Mouse (Mus musculus) hindbrain, embryonic 10.5 days (tissue): ENCODE data around the gene Oxnad1. TPM values are rescaled to one million over a fixed set of nuclear protein-coding genes. Genes with fewer than 3 reads are reported as not detected.
"Not testable (repeated sequence)": the region's sequence is repeated elsewhere in the genome, so short reads cannot be mapped to it uniquely, and the experiment has no call there.

ENCODE experiments used
- DNase-seq: peaks from one replicate; pipeline ENCODE4 v3.0.0-alpha.2; 2017; ENCODE audit warnings: low spot score
- H3K27ac ChIP-seq: fragments of 300-500 bp; sonication (generic); 2 replicates; pipeline ENCODE4 v1.5.1; 2016; ENCODE audit warnings: mild to moderate bottlenecking, moderate library complexity
- H3K27me3 ChIP-seq: fragments of 300-500 bp; sonication (generic); 2 replicates; pipeline ENCODE4 v1.6.1; 2016; ENCODE audit warnings: mild to moderate bottlenecking; ENCODE audit not compliant: poor library complexity, insufficient read depth, severe bottlenecking
- H3K36me3 ChIP-seq: fragments of 300-500 bp; sonication (generic); 2 replicates; pipeline ENCODE4 v1.6.1; 2016; ENCODE audit warnings: mild to moderate bottlenecking, moderate library complexity
- H3K4me1 ChIP-seq: fragments of 300-500 bp; sonication (generic); replicated peaks from 2 replicates; pipeline ENCODE4 v1.6.1; 2016; ENCODE audit warnings: mild to moderate bottlenecking
- H3K4me3 ChIP-seq: fragments of 300-500 bp; sonication (generic); 2 replicates; pipeline ENCODE4 v1.5.1; 2016; ENCODE audit warnings: mild to moderate bottlenecking, moderate library complexity
- H3K9me3 ChIP-seq: fragments of 300-500 bp; sonication (generic); 2 replicates; pipeline ENCODE4 v1.6.1; 2016; ENCODE audit warnings: mild to moderate bottlenecking, moderate library complexity
- WGBS: fragments of 180-500 bp; shearing (Covaris S2); methylation state at CpG from one replicate; pipeline ENCODE4 v1.1.7; 2016; 5-methylcytosine and 5-hydroxymethylcytosine counted together
- polyA plus RNA-seq: library from polyadenylated mRNA; unstranded; fragments of >200 nt; fragmentation: Nextera tagmentation; extraction: Ambion mirVana; gene quantifications from 2 replicates; pipeline ENCODE4 v1.2.1, GENCODE M21; 2016

The Oxnad1 gene
- polyA plus RNA-seq, 1 experiment from 2014 or later, result 22.2 TPM

- Histone ChIP-seq H3K4me3 (no peak overlapping the region), H3K4me1 (peaks cover 15% of the 10 kb centered on the region), H3K27me3 (no peaks in the 10 kb centered on the region), H3K27ac (peak overlapping the region; percentile 66; the same call in 1 of the 2 replicates), H3K36me3 (no peaks in the 10 kb centered on the region), H3K9me3 (no peaks in the 10 kb centered on the region)
- DNase-seq, result no peak
- 74% methylated on average over 8 of the region's 8 CpGs for WGBS
Observed at GRCm38 (mm10) chr14:32073211-32073685, 11.9 kb upstream of the Oxnad1 start.

- H3K4me1 ChIP-seq, result peaks cover 15% of the 10 kb centered on the region
- peak overlapping the region; percentile 66; the same call in 1 of the 2 replicates for H3K27ac ChIP-seq
- H3K9me3 ChIP-seq, result no peaks in the 10 kb centered on the region
- peak; percentile 15 for DNase-seq
- 66% methylated on average over 7 of the region's 7 CpGs for WGBS
- H3K36me3 ChIP-seq, result no peaks in the 10 kb centered on the region
- no peak overlapping the region for H3K4me3 ChIP-seq
- no peaks in the 10 kb centered on the region for H3K27me3 ChIP-seq
Observed at GRCm38 (mm10) chr14:32073901-32074300, 11.3 kb upstream of the Oxnad1 start.

GRCm38 (mm10) chr14:32076896-32077575 is 8.1 kb upstream of the Oxnad1 start:
- Histone ChIP-seq H3K4me3 (no peak overlapping the region), H3K4me1 (peaks cover 15% of the 10 kb centered on the region), H3K27me3 (no peaks in the 10 kb centered on the region), H3K9me3 (no peaks in the 10 kb centered on the region), H3K27ac (no peak overlapping the region), H3K36me3 (peaks cover 21% of the 10 kb centered on the region)
- DNase-seq, result peak; percentile 76
- WGBS, result 43% methylated on average over 8 of the region's 8 CpGs

GRCm38 (mm10) chr14:32081026-32081425 is 4.1 kb upstream of the Oxnad1 start:
- Histone ChIP-seq H3K36me3 (peaks cover 33% of the 10 kb centered on the region), H3K9me3 (no peaks in the 10 kb centered on the region), H3K4me3 (no peak overlapping the region), H3K27ac (no peak overlapping the region), H3K4me1 (peaks cover 11% of the 10 kb centered on the region), H3K27me3 (no peaks in the 10 kb centered on the region)
- DNase-seq, result no peak
- WGBS, result 86% methylated on average over 10 of the region's 10 CpGs

GRCm38 (mm10) chr14:32082891-32083290 is 2.3 kb upstream of the Oxnad1 start:
- Histone ChIP-seq H3K27me3 (no peaks in the 10 kb centered on the region), H3K27ac (no peak overlapping the region), H3K36me3 (peaks cover 33% of the 10 kb centered on the region), H3K4me1 (peaks cover 23% of the 10 kb centered on the region), H3K9me3 (no peaks in the 10 kb centered on the region), H3K4me3 (no peak overlapping the region)
- WGBS, result 92% methylated on average over 6 of the region's 6 CpGs
- DNase-seq, result no peak

- Histone ChIP-seq H3K4me3 (no peak overlapping the region), H3K27me3 (no peaks in the 10 kb centered on the region), H3K27ac (no peak overlapping the region), H3K36me3 (peaks cover 33% of the 10 kb centered on the region), H3K9me3 (no peaks in the 10 kb centered on the region), H3K4me1 (peaks cover 23% of the 10 kb centered on the region)
- DNase-seq, result no peak
- WGBS, result 93% methylated on average over 2 of the region's 2 CpGs
Observed at GRCm38 (mm10) chr14:32083466-32083865, 1.7 kb upstream of the Oxnad1 start.

GRCm38 (mm10) chr14:32085486-32086201 is 470 bp downstream of the Oxnad1 start, which contains the start of gene Dph3:
Gene Dph3 (minus strand): TSS chr14:32085729.
- DNase-seq, result peak; percentile 99
- no peaks in the 10 kb centered on the region for H3K9me3 ChIP-seq

GRCm38 (mm10) chr14:32086226-32086625 is 1.1 kb downstream of the Oxnad1 start:
- 42% methylated on average over 8 of the region's 8 CpGs for WGBS
- peak overlapping the region; percentile 91 for H3K27ac ChIP-seq
- no peak for DNase-seq
- peak overlapping the region; percentile 71 for H3K4me3 ChIP-seq
- peaks cover 23% of the 10 kb centered on the region for H3K4me1 ChIP-seq
- H3K27me3 ChIP-seq, result no peaks in the 10 kb centered on the region
- H3K9me3 ChIP-seq, result no peaks in the 10 kb centered on the region
- peaks cover 20% of the 10 kb centered on the region for H3K36me3 ChIP-seq

More at GRCm38 (mm10) chr14:32085486-32086201, 470 bp downstream of the Oxnad1 start, which contains the start of gene Dph3:
- H3K4me1 ChIP-seq, result peaks cover 23% of the 10 kb centered on the region
- under 1% methylated on average over 43 of the region's 43 CpGs for WGBS
- H3K4me3 ChIP-seq, result peak within 1 kb of the TSS; percentile 71
- peaks cover 26% of the 10 kb centered on the region for H3K36me3 ChIP-seq
- H3K27me3 ChIP-seq, result no peaks in the 10 kb centered on the region
- H3K27ac ChIP-seq, result peak within 1 kb of the TSS; percentile 91

GRCm38 (mm10) chr14:32087584-32088248 is 2.5 kb downstream of the Oxnad1 start:
- H3K27me3 ChIP-seq, H3K9me3 ChIP-seq, H3K4me3 ChIP-seq, H3K27ac ChIP-seq, DNase-seq: not testable (repeated sequence)
- 87% methylated on average over 7 of the region's 7 CpGs for WGBS
- peaks cover 23% of the 10 kb centered on the region for H3K4me1 ChIP-seq
- peaks cover 14% of the 10 kb centered on the region for H3K36me3 ChIP-seq

- H3K4me1 ChIP-seq, result peaks cover 12% of the 10 kb centered on the region
- 78% methylated on average over 4 of the region's 4 CpGs for WGBS
- no peak overlapping the region for H3K4me3 ChIP-seq
- no peak overlapping the region for H3K27ac ChIP-seq
- H3K27me3 ChIP-seq, result no peaks in the 10 kb centered on the region
- H3K36me3 ChIP-seq, result peaks cover 40% of the 10 kb centered on the region
- no peaks in the 10 kb centered on the region for H3K9me3 ChIP-seq
- DNase-seq, result peak; percentile 11
Observed at GRCm38 (mm10) chr14:32091124-32091523, 6.0 kb downstream of the Oxnad1 start.

GRCm38 (mm10) chr14:32091704-32092103 is 6.5 kb downstream of the Oxnad1 start:
- peaks cover 6% of the 10 kb centered on the region for H3K4me1 ChIP-seq
- no peak for DNase-seq
- no peaks in the 10 kb centered on the region for H3K9me3 ChIP-seq
- WGBS, result 80% methylated on average over 4 of the region's 4 CpGs
- H3K27ac ChIP-seq, result no peak overlapping the region
- H3K36me3 ChIP-seq, result peaks cover 45% of the 10 kb centered on the region
- no peak overlapping the region for H3K4me3 ChIP-seq
- no peaks in the 10 kb centered on the region for H3K27me3 ChIP-seq

- WGBS, result 86% methylated on average over 1 of the region's 1 CpGs
- peaks cover 58% of the 10 kb centered on the region for H3K36me3 ChIP-seq
Observed at GRCm38 (mm10) chr14:32093018-32093417, 7.8 kb downstream of the Oxnad1 start.

More at GRCm38 (mm10) chr14:32093018-32093417, 7.8 kb downstream of the Oxnad1 start:
- H3K27me3 ChIP-seq, result no peaks in the 10 kb centered on the region
- no peak for DNase-seq
- no peak overlapping the region for H3K4me3 ChIP-seq
- no peaks in the 10 kb centered on the region for H3K4me1 ChIP-seq
- H3K9me3 ChIP-seq, result no peaks in the 10 kb centered on the region
- H3K27ac ChIP-seq, result no peak overlapping the region
